Mouse (Mus musculus) erythroblast, embryonic 14.5 days (primary cell): Measurements from ENCODE around the gene Slfn8.
"Not testable (repeated sequence)": the region's sequence is repeated elsewhere in the genome, so short reads cannot be mapped to it uniquely, and the experiment has no call there.

Experiments
- GATA1 ChIP-seq: IDR thresholded peaks from 2 replicates; pipeline ENCODE4 v1.6.1; 2012; ENCODE audit warnings: low read length, inconsistent platforms, mixed read lengths
- TAL1 ChIP-seq: IDR thresholded peaks from 3 replicates; pipeline ENCODE4 v1.6.1; 2012; ENCODE audit warnings: low read length, inconsistent platforms, mixed read lengths

GRCm38 (mm10) chr11:82982409-82982808 lies 38.2 kb downstream of the Slfn8 start:
- not testable (repeated sequence) for TF ChIP-seq TAL1, GATA1
